Mouse (Mus musculus) liver, embryonic 13.5 days (tissue): ENCODE data around the gene Fbxo10. TPM values are rescaled to one million over a fixed set of nuclear protein-coding genes. Genes with fewer than 3 reads are reported as not detected.
A peak's percentile ranks its signal among the peaks of the same experiment; 100 is the strongest.

Source experiments
- ATAC-seq: fragments of 200-750 bp; cut with Nextera tagmentation; 2 replicates; pipeline ENCODE4 v1.8.0; 2017; ENCODE audit warnings: low read depth, mild to moderate bottlenecking, moderate number of reproducible peaks, moderate library complexity
- DNase-seq: peaks from one replicate; pipeline ENCODE4 v3.0.0; 2022
- H3K27ac ChIP-seq: fragments of 300-500 bp; sonication (generic); 2 replicates; pipeline ENCODE4 v1.5.1; 2015; ENCODE audit warnings: moderate library complexity, mild to moderate bottlenecking, inconsistent platforms
- H3K27me3 ChIP-seq: fragments of 300-500 bp; sonication (generic); 2 replicates; pipeline ENCODE4 v1.6.1; 2015; ENCODE audit warnings: mild to moderate bottlenecking, inconsistent platforms
- H3K36me3 ChIP-seq: fragments of 300-500 bp; sonication (generic); 2 replicates; pipeline ENCODE4 v1.6.1; 2015; ENCODE audit warnings: mild to moderate bottlenecking, inconsistent platforms
- H3K4me1 ChIP-seq: fragments of 300-500 bp; sonication (generic); replicated peaks from 2 replicates; pipeline ENCODE4 v1.6.1; 2015; ENCODE audit warnings: inconsistent platforms
- H3K4me2 ChIP-seq: fragments of 300-500 bp; sonication (generic); 2 replicates; pipeline ENCODE4 v1.6.1; 2015; ENCODE audit warnings: inconsistent platforms, mild to moderate bottlenecking, moderate library complexity
- H3K4me3 ChIP-seq: fragments of 300-500 bp; sonication (generic); replicated peaks from 2 replicates; pipeline ENCODE4 v1.5.1; 2015; ENCODE audit warnings: mild to moderate bottlenecking, inconsistent platforms
- H3K9ac ChIP-seq: fragments of 300-500 bp; sonication (generic); 2 replicates; pipeline ENCODE4 v1.6.1; 2015; ENCODE audit warnings: mild to moderate bottlenecking, inconsistent platforms
- H3K9me3 ChIP-seq: fragments of 300-500 bp; sonication (generic); replicated peaks from 2 replicates; pipeline ENCODE4 v1.6.1; 2016; ENCODE audit warnings: inconsistent platforms
- WGBS: fragments of 180-500 bp; shearing (Covaris S2); methylation state at CpG from one replicate; pipeline ENCODE4 v1.1.7; 2015; ENCODE audit not compliant: insufficient replicate concordance; 5-methylcytosine and 5-hydroxymethylcytosine counted together
- polyA plus RNA-seq: library from polyadenylated mRNA; unstranded; fragments of >200 nt; fragmentation: Nextera tagmentation; extraction: Ambion mirVana; gene quantifications from 2 replicates; pipeline ENCODE4 v1.2.1, GENCODE M21; 2015

Gene Fbxo10
- polyA plus RNA-seq = 3.9 and 4.5 TPM in 2 replicates

- Histone ChIP-seq H3K36me3 (no peaks in the 10 kb centered on the region), H3K27ac (peak within 1 kb of the TSS; percentile 86), H3K4me1 (peaks cover 61% of the 10 kb centered on the region), H3K4me2 (peak within 1 kb of the TSS; percentile 100), H3K4me3 (peak within 1 kb of the TSS; percentile 92), H3K9me3 (no peaks in the 10 kb centered on the region), H3K27me3 (no peaks in the 10 kb centered on the region), H3K9ac (peak within 1 kb of the TSS; percentile 97)
- DNase-seq = peak; percentile 91
- under 1% methylated on average over 66 of the region's 77 CpGs for WGBS
- peak; percentile 96 for ATAC-seq
Observed at GRCm38 (mm10) chr4:45084021-45084894, at the start of gene Fbxo10. Gene Fbxo10 (minus strand): TSS chr4:45084604.

DNA sequence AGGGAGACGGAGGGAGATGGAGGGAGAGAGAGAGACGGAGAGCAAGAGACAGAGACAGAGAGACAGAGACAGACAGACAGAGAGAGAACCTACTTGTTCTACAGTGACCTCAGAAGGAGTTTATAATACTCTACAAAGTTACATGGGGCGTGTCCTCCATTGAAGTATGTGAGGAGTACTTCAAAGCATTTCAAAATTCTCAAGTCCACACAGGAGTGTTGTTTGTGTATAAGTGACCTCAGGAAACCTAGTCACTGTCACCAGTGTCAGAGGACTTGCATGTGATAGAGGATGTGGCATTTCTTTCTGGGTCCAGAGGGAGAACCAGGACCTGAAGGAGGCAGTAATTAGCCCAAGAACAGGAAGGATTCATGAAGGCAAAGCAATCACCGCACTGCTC, 46.6 kb upstream of the Fbxo10 start:
- Histone ChIP-seq H3K4me2 (no peak overlapping the region), H3K9me3 (no peaks in the 10 kb centered on the region), H3K27me3 (no peaks in the 10 kb centered on the region), H3K9ac (no peak overlapping the region), H3K4me1 (no peaks in the 10 kb centered on the region), H3K4me3 (no peak overlapping the region), H3K36me3 (no peaks in the 10 kb centered on the region), H3K27ac (no peak overlapping the region)
- DNase-seq = no peak
- 60% methylated on average over 4 of the region's 4 CpGs for WGBS
- no peak for ATAC-seq

- Histone ChIP-seq H3K4me1 (no peaks in the 10 kb centered on the region), H3K9ac (no peak overlapping the region), H3K36me3 (no peaks in the 10 kb centered on the region), H3K4me2 (no peak overlapping the region), H3K4me3 (no peak overlapping the region), H3K27ac (no peak overlapping the region), H3K9me3 (no peaks in the 10 kb centered on the region), H3K27me3 (no peaks in the 10 kb centered on the region)
- DNase-seq (no peak), ATAC-seq (no peak)
- WGBS = 70% methylated on average over 11 of the region's 11 CpGs
Observed at GRCm38 (mm10) chr4:45121311-45121710, 36.9 kb upstream of the Fbxo10 start.

- no peaks in the 10 kb centered on the region for H3K9me3 ChIP-seq
- H3K36me3 ChIP-seq = peaks cover 27% of the 10 kb centered on the region
- H3K4me2 ChIP-seq = peak overlapping the region; percentile 80
- peaks cover 23% of the 10 kb centered on the region for H3K4me1 ChIP-seq
- H3K27me3 ChIP-seq = no peaks in the 10 kb centered on the region
- ATAC-seq = no peak
- peak overlapping the region; percentile 84; the same call in 1 of the 2 replicates for H3K9ac ChIP-seq
- no peak for DNase-seq
- H3K4me3 ChIP-seq = peak overlapping the region; percentile 78
- H3K27ac ChIP-seq = 0 out of 2 replicates have a peak overlapping the region, but pooled peaks have one; percentile 4
- 62% methylated on average over 8 of the region's 8 CpGs for WGBS
Observed at GRCm38 (mm10) chr4:45108456-45109110, 24.2 kb upstream of the Fbxo10 start.

GRCm38 (mm10) chr4:45107601-45108277, 23.3 kb upstream of the Fbxo10 start, which contains the start of gene Tomm5:
Gene Tomm5 (minus strand): TSS chr4:45108114.
- Histone ChIP-seq H3K4me3 (peak within 1 kb of the TSS; percentile 78), H3K9me3 (no peaks in the 10 kb centered on the region), H3K27me3 (no peaks in the 10 kb centered on the region), H3K27ac (peak within 1 kb of the TSS; percentile 58), H3K36me3 (peaks cover 34% of the 10 kb centered on the region), H3K4me1 (peaks cover 23% of the 10 kb centered on the region), H3K4me2 (peak within 1 kb of the TSS; percentile 80), H3K9ac (peak within 1 kb of the TSS; percentile 84)
- peak; percentile 95 for ATAC-seq
- peak; percentile 83 for DNase-seq
- under 1% methylated on average over 39 of the region's 39 CpGs for WGBS

GRCm38 (mm10) chr4:45107066-45107465, 22.7 kb upstream of the Fbxo10 start:
- H3K4me3 ChIP-seq = peak overlapping the region; percentile 78
- H3K27me3 ChIP-seq = no peaks in the 10 kb centered on the region
- peaks cover 41% of the 10 kb centered on the region for H3K36me3 ChIP-seq
- H3K27ac ChIP-seq = peak overlapping the region; percentile 58; the same call in 1 of the 2 replicates
- 3% methylated on average over 4 of the region's 4 CpGs for WGBS
- H3K4me1 ChIP-seq = peaks cover 26% of the 10 kb centered on the region
- DNase-seq (no peak), ATAC-seq (no peak)
- H3K9ac ChIP-seq = peak overlapping the region; percentile 84
- peak overlapping the region; percentile 80 for H3K4me2 ChIP-seq
- H3K9me3 ChIP-seq = no peaks in the 10 kb centered on the region

- H3K9ac ChIP-seq = peak overlapping the region; percentile 84
- no peaks in the 10 kb centered on the region for H3K27me3 ChIP-seq
- ATAC-seq (no peak), DNase-seq (peak; percentile 21)
- H3K4me1 ChIP-seq = peaks cover 31% of the 10 kb centered on the region
- H3K4me2 ChIP-seq = peak overlapping the region; percentile 80
- 36% methylated on average over 5 of the region's 5 CpGs for WGBS
- H3K4me3 ChIP-seq = peak overlapping the region; percentile 78
- H3K27ac ChIP-seq = no peak overlapping the region
- H3K9me3 ChIP-seq = no peaks in the 10 kb centered on the region
- peaks cover 42% of the 10 kb centered on the region for H3K36me3 ChIP-seq
Observed at GRCm38 (mm10) chr4:45106409-45106808, 22.0 kb upstream of the Fbxo10 start.

DNA sequence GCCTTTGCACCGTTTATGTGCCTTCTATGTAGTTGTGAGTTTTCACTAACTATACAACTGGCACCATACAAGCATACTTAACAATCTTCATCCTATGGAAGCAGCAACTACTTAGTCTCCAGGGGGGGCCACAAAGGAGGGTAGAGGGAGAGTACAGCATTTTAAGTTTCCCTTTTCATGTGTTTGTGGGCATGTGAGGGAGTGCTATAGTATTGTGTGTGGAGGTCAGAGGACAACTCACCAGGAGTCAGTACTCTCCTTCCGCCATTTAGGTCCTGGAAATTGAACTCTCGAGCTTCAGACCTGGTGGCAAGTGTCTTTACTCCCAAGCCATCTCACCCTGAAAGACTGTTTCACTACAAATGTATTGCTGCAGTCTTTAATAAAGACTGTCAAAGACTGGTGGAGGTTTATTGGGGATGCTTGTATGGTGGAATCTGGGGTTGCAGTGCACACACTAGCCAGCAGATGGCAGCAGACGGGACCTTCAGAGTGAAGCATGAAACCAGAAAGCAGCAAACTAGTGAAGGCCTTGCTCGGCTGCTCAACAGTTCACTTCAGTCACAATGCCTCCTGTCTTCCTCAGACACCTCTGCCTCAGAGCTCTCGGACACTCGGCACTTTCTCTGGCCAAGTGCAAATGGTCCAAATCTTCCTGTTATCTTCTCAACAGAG, 12.9 kb upstream of the Fbxo10 start:
- no peak overlapping the region for H3K9ac ChIP-seq
- WGBS = 24% methylated on average over 7 of the region's 7 CpGs
- H3K9me3 ChIP-seq = no peaks in the 10 kb centered on the region
- H3K27ac ChIP-seq = no peak overlapping the region
- DNase-seq (peak; percentile 49), ATAC-seq (0 out of 2 replicates have a peak, but pooled peaks have one; percentile 39)
- peaks cover 4% of the 10 kb centered on the region for H3K36me3 ChIP-seq
- peaks cover 7% of the 10 kb centered on the region; the same call in 1 of the 2 replicates for H3K4me1 ChIP-seq
- H3K4me2 ChIP-seq = no peak overlapping the region
- peaks cover 5% of the 10 kb centered on the region; the same call in 1 of the 2 replicates for H3K27me3 ChIP-seq
- no peak overlapping the region for H3K4me3 ChIP-seq

DNA sequence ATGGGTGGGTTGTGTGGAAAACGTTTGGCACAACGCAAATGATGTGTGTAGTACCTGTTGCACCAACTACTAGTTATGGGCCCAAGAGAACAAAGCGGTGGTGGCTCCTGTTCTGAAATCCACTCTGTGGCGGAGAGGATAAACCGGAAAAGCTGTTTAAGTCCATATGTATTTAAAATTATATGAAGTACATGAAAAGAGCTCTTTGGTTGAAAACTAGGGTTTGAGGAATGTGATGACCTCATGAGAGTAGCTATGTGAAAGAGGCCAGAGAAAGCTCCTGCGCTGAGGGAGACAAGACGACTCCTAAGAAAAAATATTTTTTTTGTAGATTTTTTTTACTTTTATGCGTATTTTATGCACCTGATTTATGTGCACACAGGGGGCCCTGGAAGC, 489 bp upstream of the Fbxo10 start:
- no peak for DNase-seq
- H3K4me1 ChIP-seq = peaks cover 61% of the 10 kb centered on the region
- H3K36me3 ChIP-seq = no peaks in the 10 kb centered on the region
- H3K4me2 ChIP-seq = peak overlapping the region; percentile 100
- H3K4me3 ChIP-seq = peak overlapping the region; percentile 92
- peak overlapping the region; percentile 44 for H3K27ac ChIP-seq
- H3K9me3 ChIP-seq = no peaks in the 10 kb centered on the region
- H3K9ac ChIP-seq = peak overlapping the region; percentile 51
- no peaks in the 10 kb centered on the region for H3K27me3 ChIP-seq
- 47% methylated on average over 8 of the region's 8 CpGs for WGBS
- no peak for ATAC-seq

DNA sequence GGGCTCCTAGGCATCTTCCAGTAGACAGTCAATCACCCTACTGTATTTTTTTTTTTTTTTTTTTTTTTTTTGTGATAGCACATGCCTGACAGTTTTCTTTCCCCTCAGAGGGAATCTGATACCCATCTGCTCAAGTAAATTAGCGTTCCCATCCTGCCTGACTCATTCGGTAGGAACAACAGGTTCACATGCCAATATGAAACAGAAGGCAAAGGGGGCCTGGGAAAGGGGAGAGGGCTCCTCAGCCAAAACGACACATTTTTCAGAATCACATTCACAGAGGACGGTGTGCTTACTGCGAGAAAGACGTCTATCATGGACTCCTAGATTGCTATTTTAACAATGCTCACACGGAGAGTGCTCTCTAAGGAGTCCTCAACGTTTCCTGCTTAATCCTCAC, 917 bp downstream of the Fbxo10 start:
- peak overlapping the region; percentile 92 for H3K4me3 ChIP-seq
- DNase-seq = no peak
- no peak for ATAC-seq
- peaks cover 61% of the 10 kb centered on the region for H3K4me1 ChIP-seq
- no peak overlapping the region for H3K27ac ChIP-seq
- no peaks in the 10 kb centered on the region for H3K9me3 ChIP-seq
- WGBS = 8% methylated on average over 8 of the region's 8 CpGs
- H3K36me3 ChIP-seq = 0 out of 2 replicates have a peak, but pooled peaks cover 5% of the 10 kb centered on the region
- H3K27me3 ChIP-seq = no peaks in the 10 kb centered on the region
- peak overlapping the region; percentile 100 for H3K4me2 ChIP-seq
- peak overlapping the region; percentile 97 for H3K9ac ChIP-seq
